In the genomic region with DNA sequence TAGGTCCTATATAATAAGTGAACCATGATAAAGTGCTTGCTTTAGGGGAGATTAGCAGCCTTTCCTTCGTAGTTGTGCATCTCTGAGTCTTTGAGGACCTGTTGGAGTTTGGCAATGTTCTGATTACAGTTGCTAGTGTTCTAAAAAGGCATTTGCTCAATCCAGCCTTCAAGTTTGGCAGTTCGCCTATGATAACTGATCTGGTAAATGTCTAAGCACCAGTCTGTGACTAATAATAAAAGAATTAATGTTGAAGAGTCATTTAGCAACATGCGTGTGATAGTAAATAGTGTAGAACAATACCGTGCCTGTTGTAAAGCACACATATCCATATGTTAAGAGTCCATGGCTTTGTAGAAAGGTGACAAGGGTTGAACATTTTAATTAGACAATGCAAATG, we compare ENCODE assay signal across 20 mouse cellular contexts.
A peak's percentile ranks its signal among the peaks of the same experiment; 100 is the strongest.
DNase-seq lines count a peak whose midpoint lies in the region; ATAC-seq and TF ChIP-seq lines count a peak whose summit lies in the region.
"Had no signal": no experiment of that assay in that cellular context is flagged by ENCODE, and none has a peak within 500 bp of the region (broad histone marks: within the 10 kb centered on the region; RNA-seq: fewer than 3 reads in every experiment).

No protein-coding gene starts in this region.

- no peaks in the 10 kb centered on the region for H3K79me3 ChIP-seq in C2C12 (ENCODE audit: low read depth)

- no peak overlapping the region for H3K27ac ChIP-seq in midbrain, embryonic 15.5 days
- H3K27ac ChIP-seq: embryonic facial prominence, embryonic 13.5 days; forebrain, embryonic 12.5 days; hindbrain, embryonic 13.5 days; lung, embryonic 15.5 days had no signal

- no peaks in the 10 kb centered on the region for H3K79me2 ChIP-seq in C2C12 (ENCODE audit: control insufficient read depth, insufficient read depth)

- H3K36me3 ChIP-seq in C2C12 (ENCODE audit: control insufficient read depth, insufficient read depth) = no peaks in the 10 kb centered on the region
- H3K36me3 ChIP-seq in midbrain, embryonic 15.5 days (replicated peaks) = no peaks in the 10 kb centered on the region
- H3K36me3 ChIP-seq: embryonic facial prominence, embryonic 13.5 days; forebrain, embryonic 12.5 days; G1E; hindbrain, embryonic 13.5 days; lung, embryonic 15.5 days had no signal

- TF ChIP-seq CTCF in C2C12 (IDR thresholded peaks at IDR 0.05; ENCODE audit: control insufficient read depth, insufficient read depth, insufficient read length) = no peak

- no peaks in the 10 kb centered on the region for H3K9me3 ChIP-seq in midbrain, embryonic 15.5 days
- H3K9me3 ChIP-seq: embryonic facial prominence, embryonic 13.5 days; forebrain, embryonic 12.5 days; hindbrain, embryonic 13.5 days; lung, embryonic 15.5 days had no signal

- H3K9ac ChIP-seq in midbrain, embryonic 15.5 days = no peak overlapping the region
- H3K9ac ChIP-seq: embryonic facial prominence, embryonic 13.5 days; forebrain, embryonic 12.5 days; hindbrain, embryonic 13.5 days; lung, embryonic 15.5 days had no signal

- no peak overlapping the region for H3ac ChIP-seq in C2C12 (ENCODE audit: control insufficient read depth, insufficient read length, low read depth)

- WGBS in midbrain, embryonic 15.5 days = 67% methylated on average over 4 of the region's 4 CpGs

- no peak overlapping the region for H3K4me3 ChIP-seq in C2C12 (ENCODE audit: insufficient read depth, poor library complexity, severe bottlenecking)
- H3K4me3 ChIP-seq in midbrain, embryonic 15.5 days = no peak overlapping the region
- H3K4me3 ChIP-seq: embryonic facial prominence, embryonic 13.5 days; forebrain, embryonic 12.5 days; hindbrain, embryonic 13.5 days; lung, embryonic 15.5 days had no signal

- no peak for ATAC-seq in midbrain, embryonic 15.5 days (replicated peaks)
- no peak for ATAC-seq in monocyte, adult 5-6 weeks (replicated peaks; ENCODE audit: insufficient number of reproducible peaks, low FRiP score, low TSS enrichment, poor library complexity, severe bottlenecking)
- ATAC-seq: intestine, embryonic 16.5 days had no signal

- no peak overlapping the region for H3K4me2 ChIP-seq in midbrain, embryonic 15.5 days
- H3K4me2 ChIP-seq: embryonic facial prominence, embryonic 13.5 days; forebrain, embryonic 12.5 days; hindbrain, embryonic 13.5 days; liver, embryonic 11.5 days; lung, embryonic 15.5 days had no signal

- H3K27me3 ChIP-seq in C2C12 (ENCODE audit: control insufficient read depth, insufficient read depth, insufficient read length) = no peaks in the 10 kb centered on the region
- no peaks in the 10 kb centered on the region for H3K27me3 ChIP-seq in midbrain, embryonic 15.5 days (replicated peaks)
- H3K27me3 ChIP-seq: embryonic facial prominence, embryonic 13.5 days; forebrain, embryonic 12.5 days; lung, embryonic 15.5 days had no signal

- peaks cover 11% of the 10 kb centered on the region for H3K4me1 ChIP-seq in midbrain, embryonic 15.5 days
- H3K4me1 ChIP-seq: embryonic facial prominence, embryonic 13.5 days; lung, embryonic 15.5 days had no signal

- peak; percentile 24 for DNase-seq in adrenal gland, postnatal 14 days
- DNase-seq in adrenal gland, postnatal 4 days (ENCODE audit: low spot score in 2 of 2) = no peak
- peak; percentile 33 for DNase-seq in layer of hippocampus, adult 11-12 months (ENCODE audit: low spot score)
- DNase-seq in layer of hippocampus, postnatal 25 days (ENCODE audit: extremely low spot score in 1 of 2, low spot score in 1 of 2) = no peak
- DNase-seq in fibroblast of lung, adult 2 months (ENCODE audit: low read depth) = peak; percentile 72
- DNase-seq: B cell, adult 2 months; cerebellum, adult 2 months; heart, adult 11 months; right cerebral cortex, adult 18-20 months; thymus, postnatal 25 days had no signal

TF ChIP-seq in C2C12, 6 proteins besides CTCF, POLR2A, EP300 and RAD21:
- TF ChIP-seq MYOD1 (IDR thresholded peaks at IDR 0.05; ENCODE audit: control insufficient read depth, insufficient read length, low read depth) = no peak
- TF ChIP-seq FOSL1 (IDR thresholded peaks at IDR 0.05; ENCODE audit: insufficient read depth, low read length, poor library complexity, severe bottlenecking) = no peak
- peak; percentile 56 for TF ChIP-seq CEBPB (IDR thresholded peaks at IDR 0.05; ENCODE audit: low read depth)
TF ChIP-seq in C2C12: peak in this region for 1.

Comparison
In these comparisons a context has a peak if more than half of its experiments do, and no peak if none do; other contexts are left out.
1. DNase-seq: peak in adrenal gland, postnatal 14 days (single experiment), layer of hippocampus, adult 11-12 months (single experiment) and fibroblast of lung, adult 2 months (single experiment); none in adrenal gland, postnatal 4 days (0 of 2) and layer of hippocampus, postnatal 25 days (0 of 2).